Mouse (Mus musculus) T-helper 1 cell (primary cell): ENCODE measurements at regions not wholly inside any gene's neighbourhood (a gene's known extent, or its start where the extent isn't known, plus 50 kb on each side); places are given as distances from the start of the nearest gene placed in this dataset.

Experiments used
- in situ Hi-C: fragments of 300-600 bp; cut with MboI, MseI; formaldehyde crosslinking; loops from one replicate; pipeline ENCODE4 v1.15.1; 2025; ENCODE audit warnings: high pct_unique_total_duplicates

GRCm38 (mm10) chr4:53320735-53321449 lies 119.3 kb upstream of the Slc44a1 start:
- in situ Hi-C loops = no loop called here

GRCm38 (mm10) chr4:53319051-53319450 lies 121.2 kb upstream of the Slc44a1 start:
- in situ Hi-C loops = no loop called here

GRCm38 (mm10) chr4:53318181-53318580 lies 122.0 kb upstream of the Slc44a1 start:
- in situ Hi-C loops = no loop called here

GRCm38 (mm10) chr4:53317453-53317824 lies 122.8 kb upstream of the Slc44a1 start:
- in situ Hi-C loops = no loop called here

GRCm38 (mm10) chr4:53316796-53317452 lies 123.3 kb upstream of the Slc44a1 start:
- in situ Hi-C loops = no loop called here

DNA sequence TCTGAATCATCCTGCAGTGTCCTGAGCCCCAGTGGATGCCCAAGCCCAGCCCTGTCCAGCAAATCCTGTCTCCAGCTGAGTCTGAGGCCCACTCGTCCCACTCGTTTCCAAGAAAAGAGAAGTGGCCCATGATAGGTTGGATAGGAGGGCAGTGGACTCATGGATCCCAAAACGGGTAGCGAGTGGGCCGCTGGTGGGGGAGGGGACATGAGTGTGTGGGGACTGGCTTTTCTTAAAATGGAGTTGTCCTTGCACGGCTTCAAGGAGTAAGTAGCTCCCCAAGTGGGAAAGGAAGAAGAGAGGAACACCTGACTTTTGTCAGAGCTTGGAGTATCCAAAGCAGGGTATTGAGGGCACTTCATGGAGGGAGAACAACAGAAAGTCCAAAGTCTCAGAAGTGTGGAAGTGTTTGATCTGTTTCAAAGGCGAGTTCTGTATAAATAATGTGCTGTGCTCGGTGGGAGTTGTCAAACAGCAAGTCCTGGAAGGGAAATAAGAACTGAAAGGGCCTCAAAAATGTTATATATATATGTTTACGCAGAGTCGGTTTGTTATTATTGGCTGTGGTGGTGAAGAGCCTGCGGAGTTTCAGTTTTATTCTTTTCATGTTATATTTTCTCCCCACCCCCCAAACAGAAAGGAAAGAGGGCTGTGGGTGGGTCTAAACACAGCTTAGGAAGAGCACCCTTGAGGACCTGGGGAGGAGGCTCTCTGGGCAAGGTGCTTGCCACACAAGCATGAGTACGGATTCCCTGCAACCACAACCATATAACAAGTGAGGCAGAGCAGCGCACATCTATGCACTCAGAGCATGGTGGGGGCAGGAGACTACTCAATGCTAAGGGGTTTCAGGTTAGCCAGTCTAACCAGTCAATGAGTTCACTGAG lies 124.1 kb upstream of the Slc44a1 start:
- in situ Hi-C loops = no loop called here

GRCm38 (mm10) chr4:53315121-53315875 lies 124.9 kb upstream of the Slc44a1 start:
- in situ Hi-C loops = no loop called here

DNA sequence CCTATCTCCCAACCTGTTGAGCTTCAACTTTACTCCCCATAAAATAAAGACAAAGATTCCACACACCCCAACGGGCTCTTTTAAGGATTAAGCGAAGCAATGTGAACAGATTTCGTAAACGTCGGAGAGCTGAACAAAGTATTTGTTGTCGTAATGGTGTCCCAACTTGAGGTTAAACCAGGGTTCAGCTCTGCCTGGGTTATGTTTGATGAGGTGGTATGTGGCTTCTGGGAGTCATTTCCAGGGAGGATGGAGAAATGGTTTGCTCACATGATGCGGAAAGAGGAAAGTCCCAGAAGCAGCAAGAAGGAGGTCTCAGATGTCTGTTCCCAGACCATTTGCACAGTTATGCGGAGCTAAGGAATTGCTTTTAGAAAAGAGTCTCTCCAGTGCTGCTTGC lies 126.1 kb upstream of the Slc44a1 start:
- in situ Hi-C loops = no loop called here

GRCm38 (mm10) chr4:53307121-53307520 lies 133.1 kb upstream of the Slc44a1 start:
- in situ Hi-C loops = no loop called here

GRCm38 (mm10) chr4:53304782-53305385 lies 135.3 kb upstream of the Slc44a1 start:
- in situ Hi-C loops = no loop called here

DNA sequence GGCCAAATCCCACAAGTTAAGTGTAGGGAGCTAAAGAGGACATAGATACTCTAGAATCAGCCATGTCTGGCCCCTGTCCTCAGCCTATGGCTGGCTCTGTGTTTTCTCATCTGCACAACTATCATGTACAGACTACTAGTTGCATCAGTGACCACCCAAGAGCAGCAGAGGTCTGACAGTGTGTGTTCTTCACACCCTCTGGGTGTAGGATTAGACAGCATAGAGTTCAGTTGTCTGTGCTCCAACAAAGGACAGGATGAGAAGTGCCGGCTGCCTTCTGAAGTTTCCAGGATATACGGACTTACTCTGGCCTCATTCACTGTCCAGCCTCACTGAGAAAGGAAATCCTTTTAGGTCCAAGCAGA lies 135.9 kb upstream of the Slc44a1 start:
- in situ Hi-C loops = no loop called here

GRCm38 (mm10) chr4:53303621-53304289 lies 136.5 kb upstream of the Slc44a1 start:
- in situ Hi-C loops = no loop called here

- in situ Hi-C loops = loop anchor here (10.0 kb wide), 1 partner anchor 1437 kb away; no protein-coding TSS in a partner anchor
Measured at GRCm38 (mm10) chr4:53297975-53298374, 138.3 kb upstream of the Abca1 start.

GRCm38 (mm10) chr4:53292606-53293005 lies 132.9 kb upstream of the Abca1 start:
- in situ Hi-C loops = loop anchor here (10.0 kb wide), 1 partner anchor 1442 kb away; no protein-coding TSS in a partner anchor

- in situ Hi-C loops = no loop called here
Measured at GRCm38 (mm10) chr4:53277741-53278525, 118.2 kb upstream of the Abca1 start.

- in situ Hi-C loops = no loop called here
Measured at GRCm38 (mm10) chr4:53270433-53270832, 110.7 kb upstream of the Abca1 start.

DNA sequence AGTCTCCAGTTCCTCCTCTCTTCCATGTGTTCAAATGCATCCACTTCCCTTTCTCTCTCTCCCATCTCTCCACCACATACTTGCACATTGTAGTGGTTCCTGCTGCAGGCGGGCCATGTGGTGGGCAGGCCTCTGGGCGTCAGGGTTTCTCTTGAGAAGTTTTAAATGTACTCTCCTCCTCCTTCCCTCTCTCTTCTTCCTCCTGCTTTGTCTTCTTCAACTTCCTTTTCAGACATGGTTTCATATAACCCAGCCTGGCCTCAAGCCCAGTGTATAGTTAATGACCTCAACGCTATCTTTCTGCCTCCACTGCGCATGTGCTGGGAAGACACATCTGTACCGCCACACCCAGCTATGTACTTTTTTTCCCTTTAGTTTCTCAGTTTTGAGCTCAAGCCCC lies 110.3 kb upstream of the Abca1 start:
- in situ Hi-C loops = no loop called here

DNA sequence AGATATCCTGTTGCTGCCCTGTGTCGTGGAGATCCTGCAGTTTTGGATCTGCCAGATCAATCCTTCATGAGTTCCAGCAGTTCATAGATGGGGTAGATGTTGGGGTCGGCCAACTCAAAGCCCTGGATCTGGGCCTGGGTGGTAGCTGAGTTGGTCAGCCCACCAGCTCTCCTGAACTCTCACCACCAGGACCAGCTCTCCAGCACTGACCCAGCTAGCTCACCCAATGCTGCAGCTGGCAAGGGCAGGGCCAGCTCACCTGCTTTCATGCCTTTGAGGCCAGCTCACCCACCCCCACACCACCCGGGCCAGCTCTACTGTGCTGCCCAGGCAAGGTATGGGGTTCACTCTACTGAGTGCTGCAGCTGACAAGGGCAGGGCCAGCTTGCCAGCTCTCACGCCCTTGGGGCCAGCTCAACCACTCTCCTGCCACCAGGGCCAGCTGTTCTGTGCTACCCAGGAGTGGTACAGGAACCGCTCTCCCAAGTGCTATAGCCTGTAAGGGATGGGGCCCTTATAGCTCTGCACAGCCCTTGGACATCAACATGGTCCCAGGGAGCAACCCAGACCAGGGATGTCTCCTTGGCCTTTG lies 109.7 kb upstream of the Abca1 start:
- in situ Hi-C loops = no loop called here

GRCm38 (mm10) chr4:53264901-53265300 lies 105.2 kb upstream of the Abca1 start:
- in situ Hi-C loops = no loop called here
